ENCODE assay signal across 28 mouse cellular contexts in genomic region chr5:131594597-131594996, GRCm38 (mm10).
A peak's percentile ranks its signal among the peaks of the same experiment; 100 is the strongest.
DNase-seq lines count a peak whose midpoint lies in the region; ATAC-seq and TF ChIP-seq lines count a peak whose summit lies in the region.
"Had no signal": no experiment of that assay in that cellular context is flagged by ENCODE, and none has a peak within 500 bp of the region (broad histone marks: within the 10 kb centered on the region; RNA-seq: fewer than 3 reads in every experiment).

No protein-coding gene starts in this region.

- H3K9ac ChIP-seq in forebrain, embryonic 14.5 days (ENCODE audit: low read length), result no peak overlapping the region
- no peak overlapping the region for H3K9ac ChIP-seq in forebrain, embryonic 12.5 days
- H3K9ac ChIP-seq in intestine, embryonic 14.5 days (ENCODE audit: low read length), result no peak overlapping the region
- H3K9ac ChIP-seq in intestine, postnatal 0 days (ENCODE audit: low read depth, low read length), result no peak overlapping the region
- no peak overlapping the region for H3K9ac ChIP-seq in lung, postnatal 0 days (replicated peaks; ENCODE audit: low read depth)
- H3K9ac ChIP-seq: embryonic facial prominence, embryonic 13.5 days; forebrain, embryonic 15.5 days; heart, embryonic 13.5 days; hindbrain, embryonic 12.5 days had no signal

- peak; percentile 40 for DNase-seq in forebrain, embryonic 14.5 days (ENCODE audit: low spot score)
- DNase-seq in intestine, embryonic 14.5 days (ENCODE audit: low spot score), result no peak
- DNase-seq in kidney, postnatal 36 days, result peak; percentile 32 to 35
- DNase-seq in kidney, postnatal 25 days, result no peak
- no peak for DNase-seq in lung, postnatal 0 days (ENCODE audit: low spot score)
- DNase-seq: adrenal gland, adult 2 months; adrenal gland, postnatal 14 days; cerebellum, adult 11 months; cerebellum, adult 2 months; cerebellum, adult 9-11 months; cerebellum, postnatal 36 days; embryo, embryonic 11 days; gastrocnemius, postnatal 10 days; gastrocnemius, postnatal 36 days; heart, adult 2 months; heart, postnatal 14 days; heart, postnatal 4 days had no signal

- no peak for TF ChIP-seq CTCF in intestine, postnatal 0 days (IDR thresholded peaks at IDR 0.05; ENCODE audit: low read depth)
- no peak for TF ChIP-seq CTCF in lung, postnatal 0 days (IDR thresholded peaks at IDR 0.05)

- no peak for ATAC-seq in forebrain, embryonic 14.5 days
- ATAC-seq in forebrain, embryonic 12.5 days (ENCODE audit: low FRiP score), result no peak
- ATAC-seq in intestine, embryonic 14.5 days (replicated peaks; ENCODE audit: low FRiP score, low TSS enrichment, low read depth), result peak; percentile 40; the same call in 1 of the 2 replicates
- no peak for ATAC-seq in intestine, postnatal 0 days
- ATAC-seq in megakaryocyte-erythroid progenitor cell, adult 5-6 weeks (replicated peaks; ENCODE audit: low FRiP score, low TSS enrichment, poor library complexity, severe bottlenecking), result no peak
- no peak for ATAC-seq in lung, postnatal 0 days
- ATAC-seq: forebrain, embryonic 15.5 days; hindbrain, embryonic 16.5 days had no signal

- TF ChIP-seq EP300 in lung, postnatal 0 days (IDR thresholded peaks at IDR 0.05), result no peak

- no peaks in the 10 kb centered on the region for H3K36me3 ChIP-seq in forebrain, embryonic 14.5 days (ENCODE audit: control insufficient read depth, insufficient read depth, low read length)
- H3K36me3 ChIP-seq in forebrain, embryonic 12.5 days (replicated peaks), result no peaks in the 10 kb centered on the region
- no peaks in the 10 kb centered on the region for H3K36me3 ChIP-seq in intestine, embryonic 14.5 days (ENCODE audit: control insufficient read depth, insufficient read depth, low read length)
- no peaks in the 10 kb centered on the region for H3K36me3 ChIP-seq in intestine, postnatal 0 days (ENCODE audit: control insufficient read depth, insufficient read depth)
- H3K36me3 ChIP-seq in lung, postnatal 0 days (ENCODE audit: insufficient read depth, low read length), result no peaks in the 10 kb centered on the region
- H3K36me3 ChIP-seq: embryonic facial prominence, embryonic 10.5 days; embryonic facial prominence, embryonic 13.5 days; forebrain, embryonic 15.5 days; heart, embryonic 10.5 days; heart, embryonic 13.5 days; hindbrain, embryonic 12.5 days had no signal

- no peak overlapping the region for H3K4me2 ChIP-seq in forebrain, embryonic 14.5 days (ENCODE audit: low read length)
- no peak overlapping the region for H3K4me2 ChIP-seq in forebrain, embryonic 12.5 days
- H3K4me2 ChIP-seq in intestine, embryonic 14.5 days (ENCODE audit: low read length), result no peak overlapping the region
- H3K4me2 ChIP-seq in intestine, postnatal 0 days (replicated peaks; ENCODE audit: low read depth), result no peak overlapping the region
- no peak overlapping the region for H3K4me2 ChIP-seq in lung, postnatal 0 days (replicated peaks; ENCODE audit: low read depth, low read length)
- H3K4me2 ChIP-seq: embryonic facial prominence, embryonic 13.5 days; forebrain, embryonic 15.5 days; heart, embryonic 13.5 days; hindbrain, embryonic 12.5 days had no signal

- no peak overlapping the region for H3K4me3 ChIP-seq in forebrain, embryonic 14.5 days (ENCODE audit: low read depth, low read length)
- no peak overlapping the region for H3K4me3 ChIP-seq in forebrain, embryonic 12.5 days (replicated peaks)
- H3K4me3 ChIP-seq in intestine, embryonic 14.5 days (ENCODE audit: low read depth, low read length), result no peak overlapping the region
- H3K4me3 ChIP-seq in intestine, postnatal 0 days (ENCODE audit: low read depth, low read length), result no peak overlapping the region
- H3K4me3 ChIP-seq in lung, postnatal 0 days (ENCODE audit: low read depth, low read length), result no peak overlapping the region
- H3K4me3 ChIP-seq: embryonic facial prominence, embryonic 10.5 days; embryonic facial prominence, embryonic 13.5 days; erythroblast, embryonic 14.5 days; forebrain, embryonic 15.5 days; heart, adult 2 months; heart, embryonic 10.5 days; heart, embryonic 13.5 days; hindbrain, embryonic 12.5 days had no signal

- H3K27ac ChIP-seq in forebrain, embryonic 14.5 days (ENCODE audit: low read depth, low read length), result no peak overlapping the region
- no peak overlapping the region for H3K27ac ChIP-seq in forebrain, embryonic 12.5 days
- no peak overlapping the region for H3K27ac ChIP-seq in intestine, embryonic 14.5 days (ENCODE audit: low read depth)
- no peak overlapping the region for H3K27ac ChIP-seq in intestine, postnatal 0 days (ENCODE audit: low read depth, low read length)
- H3K27ac ChIP-seq in lung, postnatal 0 days (ENCODE audit: low read length), result no peak overlapping the region
- H3K27ac ChIP-seq: embryonic facial prominence, embryonic 10.5 days; embryonic facial prominence, embryonic 13.5 days; forebrain, embryonic 15.5 days; heart, adult 2 months; heart, embryonic 10.5 days; heart, embryonic 13.5 days; hindbrain, embryonic 12.5 days had no signal

- peaks cover 24% of the 10 kb centered on the region for H3K4me1 ChIP-seq in forebrain, embryonic 14.5 days (ENCODE audit: control insufficient read depth, insufficient read depth, low read length)
- peaks cover 41% of the 10 kb centered on the region for H3K4me1 ChIP-seq in forebrain, embryonic 12.5 days
- no peaks in the 10 kb centered on the region for H3K4me1 ChIP-seq in intestine, embryonic 14.5 days (replicated peaks; ENCODE audit: control insufficient read depth, insufficient read depth, low read length)
- no peaks in the 10 kb centered on the region for H3K4me1 ChIP-seq in intestine, postnatal 0 days (replicated peaks; ENCODE audit: control insufficient read depth, insufficient read depth, low read length)
- H3K4me1 ChIP-seq in lung, postnatal 0 days (ENCODE audit: insufficient read depth, low read depth, low read length), result no peaks in the 10 kb centered on the region

- WGBS in forebrain, embryonic 14.5 days, result 46% methylated on average over 3 of the region's 3 CpGs
- WGBS in forebrain, embryonic 12.5 days, result 64% methylated on average over 3 of the region's 3 CpGs
- WGBS in intestine, embryonic 14.5 days, result 79% methylated on average over 3 of the region's 3 CpGs
- 57% methylated on average over 3 of the region's 3 CpGs for WGBS in intestine, postnatal 0 days
- WGBS in lung, postnatal 0 days, result 75% methylated on average over 3 of the region's 3 CpGs

- H3K27me3 ChIP-seq in forebrain, embryonic 14.5 days (replicated peaks; ENCODE audit: control insufficient read depth, insufficient read depth, low read length), result 0 out of 2 replicates have a peak, but pooled peaks cover 3% of the 10 kb centered on the region
- peaks cover 42% of the 10 kb centered on the region for H3K27me3 ChIP-seq in forebrain, embryonic 12.5 days
- H3K27me3 ChIP-seq in intestine, embryonic 14.5 days (replicated peaks; ENCODE audit: control insufficient read depth, insufficient read depth, low read length), result no peaks in the 10 kb centered on the region
- H3K27me3 ChIP-seq in intestine, postnatal 0 days (replicated peaks; ENCODE audit: control insufficient read depth, insufficient read depth, low read length), result no peaks in the 10 kb centered on the region
- no peaks in the 10 kb centered on the region for H3K27me3 ChIP-seq in lung, postnatal 0 days (replicated peaks; ENCODE audit: insufficient read depth, low read length)
- H3K27me3 ChIP-seq: forebrain, embryonic 15.5 days had no signal

- H3K9me3 ChIP-seq in forebrain, embryonic 14.5 days (replicated peaks; ENCODE audit: control insufficient read depth, low read length), result no peaks in the 10 kb centered on the region
- no peaks in the 10 kb centered on the region for H3K9me3 ChIP-seq in forebrain, embryonic 12.5 days
- no peaks in the 10 kb centered on the region for H3K9me3 ChIP-seq in intestine, embryonic 14.5 days (ENCODE audit: control insufficient read depth, low read length)
- no peaks in the 10 kb centered on the region for H3K9me3 ChIP-seq in intestine, postnatal 0 days (ENCODE audit: control insufficient read depth)
- no peaks in the 10 kb centered on the region for H3K9me3 ChIP-seq in lung, postnatal 0 days (ENCODE audit: low read length)
- H3K9me3 ChIP-seq: embryonic facial prominence, embryonic 10.5 days; embryonic facial prominence, embryonic 13.5 days; forebrain, embryonic 15.5 days; heart, embryonic 10.5 days; heart, embryonic 13.5 days; hindbrain, embryonic 12.5 days had no signal

Comparison
In these comparisons a context has a peak if more than half of its experiments do, and no peak if none do; other contexts are left out.
1. DNase-seq: peak in forebrain, embryonic 14.5 days (single experiment) and kidney, postnatal 36 days (2 of 2); none in intestine, embryonic 14.5 days (single experiment), kidney, postnatal 25 days (0 of 2) and lung, postnatal 0 days (single experiment).